Mouse (Mus musculus): ENCODE measurements around the gene Epo.

DNA sequence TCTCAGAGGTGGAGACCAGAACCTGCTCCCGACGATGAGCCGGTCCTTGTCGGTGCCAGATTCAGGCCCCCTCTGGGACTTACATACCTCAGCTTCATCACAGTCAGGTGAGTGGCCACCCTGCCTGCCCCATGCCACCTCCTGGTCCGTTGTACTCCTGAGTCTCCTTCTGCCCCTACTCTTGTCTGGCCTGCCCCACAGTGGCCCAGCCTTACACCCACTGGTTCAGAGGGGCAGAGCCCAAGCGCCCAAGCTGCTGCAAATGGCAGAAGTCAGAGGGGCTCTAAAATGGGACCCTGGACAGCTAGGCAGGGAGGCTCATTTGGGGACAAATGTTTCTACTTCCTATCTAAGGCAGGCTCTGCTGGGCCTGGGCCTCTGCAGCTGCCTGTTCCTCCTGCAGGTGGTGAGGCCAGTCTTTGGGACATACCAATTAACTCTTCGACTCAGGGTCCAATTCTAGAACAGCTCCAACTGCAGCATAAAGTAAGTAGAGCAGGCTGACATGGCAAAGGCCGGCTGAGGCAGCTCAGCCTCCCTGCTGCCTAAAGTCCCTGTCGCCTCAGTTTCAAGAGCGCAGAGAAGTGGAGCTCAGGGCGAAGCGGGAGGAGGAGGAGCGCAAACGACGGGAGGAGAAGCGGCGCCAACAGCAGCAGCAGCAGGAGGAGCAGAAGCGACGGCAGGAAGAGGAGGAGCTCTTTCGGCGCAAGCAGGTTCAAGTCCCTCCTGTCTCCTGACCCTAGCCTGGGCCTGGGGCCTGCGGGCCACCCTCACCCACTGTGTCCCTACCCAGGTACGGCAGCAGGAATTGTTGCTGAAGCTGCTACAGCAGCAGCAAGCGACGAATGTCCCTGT, 9.4 kb downstream of the Epo start:
- TF ChIP-seq CTCF (conservative IDR thresholded peaks at IDR 0.05; ENCODE audit: low read length) (no peak), POU5F1 (IDR thresholded peaks at IDR 0.05; ENCODE audit: borderline replicate concordance, low read length) (no peak)
